Mouse (Mus musculus): Measurements from ENCODE around the gene Olfr1333. TPM values are rescaled to one million over a fixed set of nuclear protein-coding genes. Genes with fewer than 3 reads are reported as not detected.
"Not testable (repeated sequence)": the region's sequence is repeated elsewhere in the genome, so short reads cannot be mapped to it uniquely, and the experiment has no call there.

The Olfr1333 gene
- total and polyA plus RNA-seq, 2 experiments from 2014 or later: not detected

DNA sequence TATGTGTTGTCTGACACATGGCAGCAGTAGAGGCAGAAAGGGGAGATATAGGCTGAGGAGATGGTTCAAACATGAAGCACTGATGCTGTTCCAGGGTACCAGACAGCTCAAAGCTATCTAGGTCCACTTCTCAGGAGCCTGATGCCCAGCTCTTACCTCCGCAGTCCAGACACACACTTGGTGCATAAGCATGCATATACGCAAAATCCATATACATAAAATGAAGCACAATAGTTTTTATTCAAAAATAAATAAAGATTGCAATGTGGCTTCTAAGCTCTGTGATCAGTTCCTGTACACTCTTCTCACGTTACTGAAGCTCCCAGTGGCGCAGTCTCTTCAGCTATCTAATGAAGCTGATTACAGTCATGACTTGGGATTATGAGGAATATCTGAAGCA is 26.2 kb downstream of the Olfr1333 start, which contains the start of gene Olfr1335:
TSS of gene Olfr1335 (minus strand) at position 101 of the 400 bp plus-strand sequence.
- Histone ChIP-seq H3K4me2 (ENCODE audit: low read depth, low read length) (no peak within 1 kb of the TSS), H3K4me1 (ENCODE audit: control insufficient read depth, insufficient read depth) (no peaks in the 10 kb centered on the region), H3K9ac (replicated peaks; ENCODE audit: low read depth, low read length) (no peak within 1 kb of the TSS), H3K27ac (ENCODE audit: low read depth) (no peak within 1 kb of the TSS), H3K36me3 (replicated peaks; ENCODE audit: control insufficient read depth, insufficient read depth, low read length) (no peaks in the 10 kb centered on the region), H3K9me3 (replicated peaks; ENCODE audit: control insufficient read depth, low read length) (no peaks in the 10 kb centered on the region), H3K4me3 (ENCODE audit: low read depth, low read length) (no peak within 1 kb of the TSS), H3K27me3 (ENCODE audit: control insufficient read depth, insufficient read depth, low read length) (no peaks in the 10 kb centered on the region)
- ATAC-seq (ENCODE audit: insufficient read depth, low read depth) (no peak), DNase-seq (ENCODE audit: low spot score) (no peak)
- TF ChIP-seq EP300 (IDR thresholded peaks at IDR 0.05; ENCODE audit: low read depth): no peak
- no peak for TF ChIP-seq CTCF (IDR thresholded peaks at IDR 0.05; ENCODE audit: low read depth)
- 77% methylated on average over 4 of the region's 4 CpGs for WGBS

DNA sequence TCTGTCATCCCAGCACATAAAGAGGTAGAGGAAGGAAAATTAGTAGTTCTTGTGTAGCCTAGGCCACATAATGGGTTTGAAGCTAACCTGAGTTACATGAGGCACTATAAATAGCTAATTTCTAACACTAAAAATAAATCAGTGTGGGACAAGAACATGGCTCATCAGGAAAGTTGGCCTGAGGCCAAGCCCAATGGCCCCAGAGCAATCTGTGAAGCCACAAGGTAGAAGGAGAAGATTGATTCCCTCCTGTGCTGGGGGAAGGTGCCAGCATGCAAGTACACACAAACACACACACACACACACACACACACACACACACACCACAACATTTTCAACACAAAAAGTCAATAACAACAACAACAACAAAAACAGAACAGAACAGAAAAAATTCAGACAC is 43.3 kb downstream of the Olfr1333 start:
- not testable (repeated sequence) for H3K27ac ChIP-seq (ENCODE audit: low read depth); H3K36me3 ChIP-seq (replicated peaks; ENCODE audit: control insufficient read depth, insufficient read depth, low read length); H3K27me3 ChIP-seq (ENCODE audit: control insufficient read depth, insufficient read depth, low read length); H3K9me3 ChIP-seq (replicated peaks; ENCODE audit: control insufficient read depth, low read length); ATAC-seq (ENCODE audit: insufficient read depth, low read depth); H3K4me2 ChIP-seq (ENCODE audit: low read depth, low read length); DNase-seq (ENCODE audit: low spot score); H3K4me3 ChIP-seq (ENCODE audit: low read depth, low read length); H3K9ac ChIP-seq (replicated peaks; ENCODE audit: low read depth, low read length); H3K4me1 ChIP-seq (ENCODE audit: control insufficient read depth, insufficient read depth)

DNA sequence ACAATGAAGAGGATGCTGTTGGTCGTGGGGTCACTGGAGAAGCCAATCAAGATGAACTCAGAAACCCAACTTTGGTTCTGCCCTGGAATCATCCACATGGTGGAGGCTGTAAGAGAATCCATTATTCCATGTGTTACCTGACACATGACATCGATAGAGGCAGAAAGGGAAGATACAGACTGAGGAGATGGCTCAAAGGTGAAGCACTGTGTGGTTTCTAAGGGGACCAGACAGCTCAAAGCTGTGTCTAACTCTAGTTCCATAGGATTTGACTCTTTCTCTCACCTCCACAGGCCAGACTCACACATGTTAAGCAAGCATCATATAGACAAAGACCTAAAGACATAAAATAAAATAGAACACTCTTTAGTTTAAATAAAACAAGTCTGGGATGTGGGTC is 53.6 kb downstream of the Olfr1333 start, which contains the start of gene Olfr1337:
TSS of gene Olfr1337 (minus strand) at position 101 of the 400 bp plus-strand sequence.
- no peak for DNase-seq (ENCODE audit: low spot score)
- ATAC-seq (ENCODE audit: insufficient read depth, low read depth): no peak
- no peaks in the 10 kb centered on the region; the same call in 1 of the 2 replicates for H3K4me1 ChIP-seq (ENCODE audit: control insufficient read depth, insufficient read depth)
- TF ChIP-seq EP300 (IDR thresholded peaks at IDR 0.05; ENCODE audit: low read depth) (no peak), CTCF (IDR thresholded peaks at IDR 0.05; ENCODE audit: low read depth) (no peak)
- H3K27me3 ChIP-seq (ENCODE audit: control insufficient read depth, insufficient read depth, low read length): no peaks in the 10 kb centered on the region
- H3K4me2 ChIP-seq (ENCODE audit: low read depth, low read length): no peak within 1 kb of the TSS
- whole genome bisulfite sequencing: 61% methylated on average over 2 of the region's 2 CpGs
- H3K36me3 ChIP-seq (replicated peaks; ENCODE audit: control insufficient read depth, insufficient read depth, low read length): no peaks in the 10 kb centered on the region
- no peak within 1 kb of the TSS for H3K9ac ChIP-seq (replicated peaks; ENCODE audit: low read depth, low read length)
- H3K4me3 ChIP-seq (ENCODE audit: low read depth, low read length): no peak within 1 kb of the TSS
- H3K9me3 ChIP-seq (replicated peaks; ENCODE audit: control insufficient read depth, low read length): no peaks in the 10 kb centered on the region
- H3K27ac ChIP-seq (ENCODE audit: low read depth): no peak within 1 kb of the TSS

Other genes starting within 250 kb of the Olfr1333 start
- 0.12 TPM in 1 of 2 replicates, not detected in the other for gene Cfap57, start 215.5 kb downstream of the Olfr1333 start, total RNA-seq (2014; rRNA removed; ENCODE audit: low replicate concordance)
- 0.07 and 0.11 TPM in 2 replicates for gene Cfap57, start 215.5 kb downstream of the Olfr1333 start, polyA plus RNA-seq (2015; fragmentation: Nextera tagmentation; extraction: Ambion mirVana)
- gene Ebna1bp2, start 215.5 kb downstream of the Olfr1333 start, total RNA-seq (2014; rRNA removed; ENCODE audit: low replicate concordance): 5.9 and 49.2 TPM in 2 replicates
- gene Ebna1bp2, start 215.5 kb downstream of the Olfr1333 start, polyA plus RNA-seq (2015; fragmentation: Nextera tagmentation; extraction: Ambion mirVana): 64.4 and 68.9 TPM in 2 replicates
- not detected in 2 replicates for gene Olfr62, start 177.3 kb downstream of the Olfr1333 start, total RNA-seq (2014; rRNA removed; ENCODE audit: low replicate concordance)
- not detected in 2 replicates for gene Olfr62, start 177.3 kb downstream of the Olfr1333 start, polyA plus RNA-seq (2015; fragmentation: Nextera tagmentation; extraction: Ambion mirVana)
- gene Olfr1342, start 143.5 kb downstream of the Olfr1333 start, total RNA-seq (2014; rRNA removed; ENCODE audit: low replicate concordance): not detected in 2 replicates
- not detected in 2 replicates for gene Olfr1342, start 143.5 kb downstream of the Olfr1333 start, polyA plus RNA-seq (2015; fragmentation: Nextera tagmentation; extraction: Ambion mirVana)
- not detected in 2 replicates for gene Olfr1341, start 132.8 kb downstream of the Olfr1333 start, total RNA-seq (2014; rRNA removed; ENCODE audit: low replicate concordance)
- not detected in 2 replicates for gene Olfr1341, start 132.8 kb downstream of the Olfr1333 start, polyA plus RNA-seq (2015; fragmentation: Nextera tagmentation; extraction: Ambion mirVana)
- not detected in 2 replicates for gene Olfr1340, start 116.1 kb downstream of the Olfr1333 start, total RNA-seq (2014; rRNA removed; ENCODE audit: low replicate concordance)
- not detected in 2 replicates for gene Olfr1340, start 116.1 kb downstream of the Olfr1333 start, polyA plus RNA-seq (2015; fragmentation: Nextera tagmentation; extraction: Ambion mirVana)
- gene Olfr1339, start 104.1 kb downstream of the Olfr1333 start, total RNA-seq (2014; rRNA removed; ENCODE audit: low replicate concordance): not detected in 2 replicates
- not detected in 2 replicates for gene Olfr1339, start 104.1 kb downstream of the Olfr1333 start, polyA plus RNA-seq (2015; fragmentation: Nextera tagmentation; extraction: Ambion mirVana)
- not detected in 2 replicates for gene Olfr1338, start 77.5 kb downstream of the Olfr1333 start, total RNA-seq (2014; rRNA removed; ENCODE audit: low replicate concordance)
- not detected in 2 replicates for gene Olfr1338, start 77.5 kb downstream of the Olfr1333 start, polyA plus RNA-seq (2015; fragmentation: Nextera tagmentation; extraction: Ambion mirVana)
- gene Olfr1337, start 53.7 kb downstream of the Olfr1333 start, total RNA-seq (2014; rRNA removed; ENCODE audit: low replicate concordance): not detected in 2 replicates
- gene Olfr1337, start 53.7 kb downstream of the Olfr1333 start, polyA plus RNA-seq (2015; fragmentation: Nextera tagmentation; extraction: Ambion mirVana): not detected in 2 replicates
- not detected in 2 replicates for gene Olfr1335, start 26.3 kb downstream of the Olfr1333 start, total RNA-seq (2014; rRNA removed; ENCODE audit: low replicate concordance)
- not detected in 2 replicates for gene Olfr1335, start 26.3 kb downstream of the Olfr1333 start, polyA plus RNA-seq (2015; fragmentation: Nextera tagmentation; extraction: Ambion mirVana)
- gene Olfr1331, start 28.4 kb upstream of the Olfr1333 start, total RNA-seq (2014; rRNA removed; ENCODE audit: low replicate concordance): not detected in 2 replicates
- gene Olfr1331, start 28.4 kb upstream of the Olfr1333 start, polyA plus RNA-seq (2015; fragmentation: Nextera tagmentation; extraction: Ambion mirVana): not detected in 2 replicates
- not detected in 2 replicates for gene Olfr1330, start 52.3 kb upstream of the Olfr1333 start, total RNA-seq (2014; rRNA removed; ENCODE audit: low replicate concordance)
- 0.14 and 0.22 TPM in 2 replicates for gene Olfr1330, start 52.3 kb upstream of the Olfr1333 start, polyA plus RNA-seq (2015; fragmentation: Nextera tagmentation; extraction: Ambion mirVana)
- not detected in 2 replicates for gene Olfr1329, start 81.2 kb upstream of the Olfr1333 start, total RNA-seq (2014; rRNA removed; ENCODE audit: low replicate concordance)
- not detected in 2 replicates for gene Olfr1329, start 81.2 kb upstream of the Olfr1333 start, polyA plus RNA-seq (2015; fragmentation: Nextera tagmentation; extraction: Ambion mirVana)
- gene Olfr1328, start 102.3 kb upstream of the Olfr1333 start, total RNA-seq (2014; rRNA removed; ENCODE audit: low replicate concordance): not detected in 2 replicates
- not detected in 2 replicates for gene Olfr1328, start 102.3 kb upstream of the Olfr1333 start, polyA plus RNA-seq (2015; fragmentation: Nextera tagmentation; extraction: Ambion mirVana)
- gene Lao1, start 125.3 kb upstream of the Olfr1333 start, total RNA-seq (2014; rRNA removed; ENCODE audit: low replicate concordance): not detected in 2 replicates
- gene Lao1, start 125.3 kb upstream of the Olfr1333 start, polyA plus RNA-seq (2015; fragmentation: Nextera tagmentation; extraction: Ambion mirVana): 0.10 TPM in 1 of 2 replicates, not detected in the other